Mouse (Mus musculus): ENCODE measurements at regions not wholly inside any gene's neighbourhood (a gene's known extent, or its start where the extent isn't known, plus 50 kb on each side); places are given as distances from the start of the nearest gene placed in this dataset.

DNA sequence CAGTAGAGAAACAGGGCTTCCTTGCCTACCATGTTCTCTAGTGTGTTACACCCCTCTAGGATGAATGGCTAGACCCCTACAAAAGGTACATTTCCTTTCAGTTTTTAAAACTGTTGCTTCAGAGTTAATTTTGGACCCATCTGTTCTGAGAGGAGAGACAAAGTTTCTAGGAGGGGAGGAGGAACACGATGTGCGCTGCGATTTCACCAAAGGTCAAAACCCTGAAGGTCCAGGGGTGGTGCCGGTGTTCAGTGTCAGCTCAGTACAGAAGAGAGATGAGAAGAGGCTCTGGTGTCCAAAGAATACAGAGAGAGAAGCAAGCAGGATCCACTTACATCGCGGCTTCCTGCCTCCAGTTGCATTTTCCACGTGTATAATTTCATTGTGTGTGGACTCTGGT, 89.4 kb upstream of the Col1a2 start:
- TF ChIP-seq EP300 (IDR thresholded peaks at IDR 0.05; ENCODE audit: low read depth) (no peak), CTCF (IDR thresholded peaks at IDR 0.05; ENCODE audit: low read depth) (no peak)
- no peak overlapping the region for H3K4me2 ChIP-seq (ENCODE audit: low read depth)
- H3K27me3 ChIP-seq (ENCODE audit: control insufficient read depth, insufficient read depth, low read length), result no peaks in the 10 kb centered on the region
- no peaks in the 10 kb centered on the region for H3K36me3 ChIP-seq (replicated peaks; ENCODE audit: control insufficient read depth, insufficient read depth, low read depth)
- H3K9me3 ChIP-seq (ENCODE audit: control insufficient read depth, low read length), result no peaks in the 10 kb centered on the region
- no peak for DNase-seq (ENCODE audit: low read depth in 3 of 3, low spot score in 3 of 3)
- no peak overlapping the region for H3K27ac ChIP-seq
- no peak overlapping the region for H3K4me3 ChIP-seq (ENCODE audit: insufficient read depth in 1 of 2, low read depth in 2 of 2, low read length in 2 of 2)
- H3K4me1 ChIP-seq (replicated peaks; ENCODE audit: control insufficient read depth in 2 of 2, insufficient read depth in 2 of 2, low read length in 1 of 2), result no peaks in the 10 kb centered on the region
- 78% methylated on average over 7 of the region's 7 CpGs for WGBS (ENCODE audit: insufficient replicate concordance)
- H3K9ac ChIP-seq (replicated peaks), result no peak overlapping the region
- no peak for ATAC-seq (ENCODE audit: insufficient read depth)

DNA sequence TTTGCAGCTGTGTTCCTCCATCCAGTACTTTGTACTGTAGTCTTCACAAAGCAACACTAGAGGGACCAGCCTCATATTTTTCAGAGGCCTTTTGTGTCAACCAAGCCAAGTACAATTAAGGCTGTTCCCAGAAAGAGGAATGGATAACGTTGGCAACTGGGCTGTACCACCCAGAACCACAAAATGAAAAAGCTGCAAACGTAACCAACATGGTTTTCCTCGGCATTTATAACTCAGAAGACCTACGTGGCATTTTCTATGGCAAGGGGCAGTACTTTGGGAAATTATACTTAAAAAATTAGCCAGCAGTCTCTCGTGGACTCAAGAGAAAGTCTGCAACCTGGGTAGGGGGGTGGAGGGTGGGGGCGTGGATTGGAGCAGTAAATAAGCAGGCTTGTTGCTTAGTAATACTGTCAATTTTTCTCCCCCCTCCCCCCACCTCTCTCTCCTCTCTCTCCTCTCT, 87.3 kb upstream of the Col1a2 start:
- no peak for TF ChIP-seq EP300 (IDR thresholded peaks at IDR 0.05; ENCODE audit: low read depth)
- peak; percentile 13; the same call in 1 of the 2 replicates for TF ChIP-seq CTCF (IDR thresholded peaks at IDR 0.05; ENCODE audit: low read depth)
- Histone ChIP-seq H3K36me3 (replicated peaks; ENCODE audit: control insufficient read depth, insufficient read depth, low read depth) (no peaks in the 10 kb centered on the region), H3K27ac (no peak overlapping the region)

DNA sequence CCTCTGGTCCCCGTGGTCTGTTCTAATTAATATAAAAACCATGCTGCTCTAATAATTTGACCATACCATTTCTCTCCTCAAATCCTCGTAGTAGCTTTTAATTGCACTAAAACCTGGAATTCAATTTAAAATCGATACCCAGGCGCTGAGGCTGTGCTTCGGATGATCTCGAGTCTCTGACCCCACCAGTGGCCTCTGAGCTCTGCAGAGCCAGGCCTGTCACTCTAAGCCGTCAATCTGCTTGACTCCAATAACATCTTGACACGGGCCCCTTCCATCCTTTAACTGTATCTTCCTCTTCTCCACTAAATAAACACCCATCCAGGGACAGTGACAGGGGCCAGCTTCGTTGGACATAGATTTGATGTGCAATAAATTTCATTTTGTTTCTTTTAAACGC, 86.2 kb upstream of the Col1a2 start:
- Histone ChIP-seq H3K4me1 (replicated peaks; ENCODE audit: control insufficient read depth in 2 of 2, insufficient read depth in 2 of 2, low read length in 1 of 2) (no peaks in the 10 kb centered on the region), H3K4me3 (ENCODE audit: insufficient read depth in 1 of 2, low read depth in 2 of 2, low read length in 2 of 2) (no peak overlapping the region), H3K9me3 (ENCODE audit: control insufficient read depth, low read length) (no peaks in the 10 kb centered on the region), H3K4me2 (ENCODE audit: low read depth) (no peak overlapping the region), H3K9ac (replicated peaks) (no peak overlapping the region), H3K36me3 (replicated peaks; ENCODE audit: control insufficient read depth, insufficient read depth, low read depth) (no peaks in the 10 kb centered on the region), H3K27me3 (ENCODE audit: control insufficient read depth, insufficient read depth, low read length) (no peaks in the 10 kb centered on the region), H3K27ac (no peak overlapping the region)
- TF ChIP-seq EP300 (IDR thresholded peaks at IDR 0.05; ENCODE audit: low read depth) (no peak), CTCF (IDR thresholded peaks at IDR 0.05; ENCODE audit: low read depth) (no peak)
- DNase-seq (ENCODE audit: low read depth in 3 of 3, low spot score in 3 of 3), result no peak
- no peak for ATAC-seq (ENCODE audit: insufficient read depth)
- 51% methylated on average over 10 of the region's 10 CpGs for WGBS (ENCODE audit: insufficient replicate concordance)

More for the DNA sequence above, 87.3 kb upstream of the Col1a2 start:
- 29% methylated on average over 6 of the region's 6 CpGs for WGBS (ENCODE audit: insufficient replicate concordance)
- no peaks in the 10 kb centered on the region for H3K4me1 ChIP-seq (replicated peaks; ENCODE audit: control insufficient read depth in 2 of 2, insufficient read depth in 2 of 2, low read length in 1 of 2)
- no peak overlapping the region for H3K4me3 ChIP-seq (ENCODE audit: insufficient read depth in 1 of 2, low read depth in 2 of 2, low read length in 2 of 2)
- H3K4me2 ChIP-seq (ENCODE audit: low read depth), result no peak overlapping the region
- ATAC-seq (ENCODE audit: insufficient read depth), result no peak
- no peak overlapping the region for H3K9ac ChIP-seq (replicated peaks)
- H3K27me3 ChIP-seq (ENCODE audit: control insufficient read depth, insufficient read depth, low read length), result no peaks in the 10 kb centered on the region
- no peak for DNase-seq (ENCODE audit: low read depth in 3 of 3, low spot score in 3 of 3)
- no peaks in the 10 kb centered on the region for H3K9me3 ChIP-seq (ENCODE audit: control insufficient read depth, low read length)

DNA sequence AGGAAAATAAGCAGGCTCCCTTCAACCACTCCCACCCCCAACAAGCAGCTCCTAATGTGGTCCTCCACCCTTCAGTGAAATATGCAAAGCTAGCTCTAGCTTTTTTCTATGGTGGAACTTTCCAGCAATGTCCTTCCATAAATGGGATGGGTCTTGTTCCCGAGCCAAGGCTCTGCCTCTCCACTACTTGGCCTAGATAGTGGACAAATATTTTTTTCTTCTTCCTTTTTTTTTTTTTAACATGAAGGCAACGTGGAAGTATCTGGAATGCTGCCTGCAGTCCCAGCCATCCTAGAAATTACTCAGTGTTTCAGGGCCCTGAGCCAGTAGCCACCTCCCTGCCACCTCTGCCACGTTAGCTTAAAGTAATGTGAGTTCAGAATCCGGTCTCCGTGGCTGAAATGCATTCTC, 85.7 kb upstream of the Col1a2 start:
- H3K27me3 ChIP-seq (ENCODE audit: control insufficient read depth, insufficient read depth, low read length), result no peaks in the 10 kb centered on the region
- no peak overlapping the region for H3K9ac ChIP-seq (replicated peaks)
- H3K27ac ChIP-seq, result no peak overlapping the region
- H3K36me3 ChIP-seq (replicated peaks; ENCODE audit: control insufficient read depth, insufficient read depth, low read depth), result no peaks in the 10 kb centered on the region
- TF ChIP-seq EP300 (IDR thresholded peaks at IDR 0.05; ENCODE audit: low read depth), result no peak
- no peak for TF ChIP-seq CTCF (IDR thresholded peaks at IDR 0.05; ENCODE audit: low read depth)
- no peak overlapping the region for H3K4me3 ChIP-seq (ENCODE audit: insufficient read depth in 1 of 2, low read depth in 2 of 2, low read length in 2 of 2)
- H3K9me3 ChIP-seq (ENCODE audit: control insufficient read depth, low read length), result no peaks in the 10 kb centered on the region
- no peak for DNase-seq (ENCODE audit: low read depth in 3 of 3, low spot score in 3 of 3)
- no peak overlapping the region for H3K4me2 ChIP-seq (ENCODE audit: low read depth)
- no peak for ATAC-seq (ENCODE audit: insufficient read depth)
- H3K4me1 ChIP-seq (replicated peaks; ENCODE audit: control insufficient read depth in 2 of 2, insufficient read depth in 2 of 2, low read length in 1 of 2), result no peaks in the 10 kb centered on the region
- WGBS (ENCODE audit: insufficient replicate concordance), result 54% methylated on average over 5 of the region's 5 CpGs

DNA sequence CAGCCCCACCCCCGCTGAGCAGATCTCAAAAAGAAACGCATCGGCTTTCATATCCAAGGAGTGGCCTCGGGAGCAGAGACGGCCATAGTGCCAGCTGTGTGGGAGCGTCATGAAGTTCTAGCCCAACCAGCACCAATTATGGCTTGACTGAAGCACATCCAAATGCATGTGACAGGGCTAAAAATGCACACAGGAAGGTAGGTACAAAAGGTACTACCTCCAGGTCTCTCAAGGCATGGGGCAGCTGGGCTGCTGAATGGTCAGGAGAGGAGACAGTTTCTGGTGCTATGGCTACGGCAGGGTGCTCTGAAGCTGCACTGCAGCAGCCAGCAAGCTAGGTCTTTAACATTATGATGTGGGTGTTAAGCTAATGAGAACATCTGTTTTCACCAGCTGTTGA, 83.1 kb upstream of the Col1a2 start:
- WGBS (ENCODE audit: insufficient replicate concordance), result 74% methylated on average over 7 of the region's 7 CpGs
- no peak overlapping the region for H3K9ac ChIP-seq (replicated peaks)
- DNase-seq (ENCODE audit: low read depth in 3 of 3, low spot score in 3 of 3), result no peak
- no peak overlapping the region for H3K4me3 ChIP-seq (ENCODE audit: insufficient read depth in 1 of 2, low read depth in 2 of 2, low read length in 2 of 2)
- H3K36me3 ChIP-seq (replicated peaks; ENCODE audit: control insufficient read depth, insufficient read depth, low read depth), result no peaks in the 10 kb centered on the region
- TF ChIP-seq CTCF (IDR thresholded peaks at IDR 0.05; ENCODE audit: low read depth) (no peak), EP300 (IDR thresholded peaks at IDR 0.05; ENCODE audit: low read depth) (no peak)
- H3K27ac ChIP-seq, result no peak overlapping the region
- H3K4me1 ChIP-seq (replicated peaks; ENCODE audit: control insufficient read depth in 2 of 2, insufficient read depth in 2 of 2, low read length in 1 of 2), result no peaks in the 10 kb centered on the region
- H3K4me2 ChIP-seq (ENCODE audit: low read depth), result no peak overlapping the region
- no peaks in the 10 kb centered on the region for H3K9me3 ChIP-seq (ENCODE audit: control insufficient read depth, low read length)
- H3K27me3 ChIP-seq (ENCODE audit: control insufficient read depth, insufficient read depth, low read length), result no peaks in the 10 kb centered on the region
- no peak for ATAC-seq (ENCODE audit: insufficient read depth)
